Mouse (Mus musculus): ENCODE measurements around the gene Zbtb22.

Gene Zbtb22

DNA sequence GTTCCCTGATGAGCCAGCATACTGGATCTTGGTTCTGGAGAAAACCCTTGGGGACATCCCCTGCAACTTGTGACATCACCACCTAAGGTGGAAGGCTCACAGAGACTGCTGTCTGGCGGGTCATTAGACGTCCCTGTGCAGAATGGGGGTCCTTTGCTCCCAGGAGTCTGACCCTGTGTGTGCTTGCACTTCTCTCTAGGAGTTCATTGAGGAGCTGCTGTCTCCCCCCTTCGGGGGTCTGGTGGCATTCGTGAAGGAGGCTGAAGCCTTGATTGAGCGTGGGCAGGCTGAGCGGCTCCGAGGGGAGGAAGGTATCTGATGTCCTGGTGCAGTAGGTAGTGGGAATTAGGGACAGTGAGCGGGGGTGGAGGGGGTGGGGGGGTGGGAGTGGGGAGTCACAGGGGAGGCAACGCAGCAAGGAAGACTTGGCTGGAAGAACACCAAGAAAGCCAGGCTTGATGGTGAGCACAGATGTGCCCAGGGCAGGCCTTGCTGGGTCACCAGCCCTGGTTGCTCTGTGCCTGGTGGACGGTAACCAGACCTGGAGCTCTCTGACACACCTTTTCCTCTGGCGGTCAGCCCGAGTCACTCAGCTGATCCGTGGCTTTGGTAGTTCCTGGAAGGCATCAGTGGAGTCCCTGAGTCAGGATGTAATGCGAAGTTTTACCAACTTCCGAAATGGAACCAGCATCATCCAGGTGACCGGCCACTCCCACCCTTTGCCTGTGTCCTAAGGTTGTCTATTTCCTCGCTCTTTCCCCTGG, 49.6 kb downstream of the Zbtb22 start:
- no peak for DNase-seq (ENCODE audit: low read depth, low spot score)

GRCm38 (mm10) chr17:33965846-33966550, 50.3 kb downstream of the Zbtb22 start:
- no peak for DNase-seq (ENCODE audit: low read depth, low spot score)

DNA sequence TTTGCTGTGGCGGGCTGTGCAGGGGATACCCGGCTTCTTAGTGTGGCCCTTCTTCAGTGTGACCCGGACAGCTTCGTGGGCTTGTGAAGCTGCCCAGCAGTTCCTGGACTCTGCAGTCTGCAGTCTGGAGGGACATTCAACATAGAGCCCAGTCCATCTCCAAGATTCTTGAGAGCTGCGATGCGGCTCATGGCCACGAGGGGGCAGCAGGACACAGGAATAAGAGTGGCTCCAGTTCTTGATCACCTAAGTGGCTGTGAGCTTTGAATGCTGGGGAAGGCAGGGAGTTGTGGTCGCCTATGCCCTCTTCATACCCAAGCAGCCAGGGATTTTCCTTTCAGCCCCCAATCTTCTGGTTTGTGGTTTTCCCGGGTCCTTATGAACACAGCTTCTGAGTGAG, 52.8 kb downstream of the Zbtb22 start:
- DNase-seq (ENCODE audit: low read depth, low spot score): peak; percentile 28
